Mouse (Mus musculus): ENCODE data around the gene Dnaja1.

The Dnaja1 gene

DNA sequence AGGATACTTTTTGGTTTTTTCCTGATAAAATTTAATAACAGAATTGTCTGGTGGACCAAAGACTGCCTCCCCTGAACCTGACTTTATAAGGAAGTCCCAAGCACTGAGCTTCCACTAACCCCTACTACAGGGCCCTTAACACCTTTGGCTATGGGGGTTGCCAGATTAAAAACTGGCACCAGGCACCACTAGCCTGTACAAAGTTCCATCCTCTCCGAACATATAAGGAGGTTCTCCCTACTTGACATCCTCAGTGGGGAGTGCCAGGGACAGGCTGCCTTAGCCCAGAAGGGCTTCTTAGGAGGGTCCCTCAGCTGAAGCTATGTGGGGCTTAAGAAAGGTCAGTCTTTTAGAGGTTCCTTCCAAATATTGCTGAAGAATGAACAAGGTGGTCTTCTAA is 13.4 kb downstream of the Dnaja1 start:
- no peak for DNase-seq (ENCODE audit: low spot score in 2 of 2)

DNA sequence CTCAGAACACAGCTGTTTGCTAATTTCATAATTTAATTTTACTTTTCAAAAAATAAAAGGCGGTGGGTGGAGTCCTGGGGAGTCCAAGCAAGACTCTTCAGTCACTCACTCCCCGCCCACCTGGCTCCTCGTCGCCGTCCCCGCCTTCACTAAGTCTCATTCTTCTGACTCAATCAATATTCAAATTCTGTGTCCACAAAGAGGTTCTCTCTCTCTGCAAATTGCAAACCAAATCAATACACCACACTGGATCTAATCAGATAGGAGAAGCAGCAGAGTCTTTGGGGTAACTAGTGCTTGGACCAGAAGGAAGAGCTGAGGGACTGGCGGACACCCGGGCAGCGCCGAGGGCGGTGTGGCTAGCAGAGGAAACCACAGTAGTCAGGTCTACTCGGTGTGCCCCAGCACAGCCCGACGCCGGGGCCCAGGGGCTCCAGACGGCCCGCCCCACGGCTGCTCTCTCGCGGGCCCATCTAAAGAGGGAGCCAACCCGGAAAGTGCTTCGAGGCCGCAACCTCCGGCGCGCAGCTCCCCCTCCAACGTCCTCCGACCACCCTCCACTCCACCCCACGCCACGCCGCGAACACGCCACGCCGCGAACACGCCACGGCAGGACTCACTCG is 35.3 kb downstream of the Dnaja1 start:
- no peak for DNase-seq (ENCODE audit: low spot score in 2 of 2)

DNA sequence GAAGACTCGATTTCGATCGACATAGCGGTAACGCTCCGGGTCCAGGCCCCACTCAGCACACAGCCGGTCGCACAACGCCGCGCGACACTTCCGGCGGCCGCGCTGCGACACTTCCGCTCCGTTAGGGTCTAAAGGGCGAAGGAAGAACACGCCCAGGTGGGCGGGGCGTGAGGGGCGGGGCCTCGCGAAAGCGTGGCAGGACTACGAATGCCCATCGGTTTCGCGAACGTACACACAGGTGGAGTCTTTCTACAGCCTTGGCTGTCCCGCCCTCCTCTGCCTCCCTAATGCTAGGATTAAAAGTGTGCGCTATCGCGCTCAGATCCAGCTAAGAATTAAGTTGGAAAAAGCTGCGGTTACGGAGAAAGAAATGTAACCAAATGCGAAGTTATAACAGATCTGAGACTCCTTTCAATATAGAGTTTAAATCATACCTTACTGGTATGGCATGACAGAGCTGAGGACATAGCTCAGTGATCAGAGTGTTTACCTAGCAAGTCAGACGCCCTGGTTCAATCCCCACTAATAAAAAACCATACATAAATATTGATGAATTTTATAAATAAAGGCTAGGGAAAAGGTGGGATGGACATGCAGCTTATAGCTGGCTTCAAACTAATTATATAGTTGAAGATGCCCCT is 36.0 kb downstream of the Dnaja1 start, which contains the start of gene Smu1:
Gene Smu1 (minus strand): TSS at position 144 of the 641 bp plus-strand sequence.
- peak; percentile 94 to 97 for DNase-seq (ENCODE audit: low spot score in 2 of 2)

DNA sequence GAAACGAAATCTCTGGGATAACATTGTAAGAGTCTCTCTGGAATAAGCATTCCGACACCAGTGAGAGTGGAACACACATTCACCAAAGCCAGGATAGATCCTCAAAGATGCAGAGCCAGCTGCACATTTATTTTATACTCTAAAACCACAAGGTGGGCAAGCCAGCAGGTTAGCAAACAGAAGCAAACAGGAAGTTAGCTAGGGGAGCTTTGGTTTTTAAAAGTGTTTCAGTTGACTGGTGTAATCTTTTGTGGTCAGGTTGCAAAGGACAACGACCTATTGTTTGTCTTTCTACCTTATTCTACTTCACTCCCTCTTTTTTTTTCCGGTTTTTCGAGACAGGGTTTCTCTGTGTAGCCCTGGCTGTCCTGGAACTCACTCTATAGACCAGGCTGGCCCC is 37.9 kb downstream of the Dnaja1 start:
- no peak for DNase-seq (ENCODE audit: low spot score in 2 of 2)

DNA sequence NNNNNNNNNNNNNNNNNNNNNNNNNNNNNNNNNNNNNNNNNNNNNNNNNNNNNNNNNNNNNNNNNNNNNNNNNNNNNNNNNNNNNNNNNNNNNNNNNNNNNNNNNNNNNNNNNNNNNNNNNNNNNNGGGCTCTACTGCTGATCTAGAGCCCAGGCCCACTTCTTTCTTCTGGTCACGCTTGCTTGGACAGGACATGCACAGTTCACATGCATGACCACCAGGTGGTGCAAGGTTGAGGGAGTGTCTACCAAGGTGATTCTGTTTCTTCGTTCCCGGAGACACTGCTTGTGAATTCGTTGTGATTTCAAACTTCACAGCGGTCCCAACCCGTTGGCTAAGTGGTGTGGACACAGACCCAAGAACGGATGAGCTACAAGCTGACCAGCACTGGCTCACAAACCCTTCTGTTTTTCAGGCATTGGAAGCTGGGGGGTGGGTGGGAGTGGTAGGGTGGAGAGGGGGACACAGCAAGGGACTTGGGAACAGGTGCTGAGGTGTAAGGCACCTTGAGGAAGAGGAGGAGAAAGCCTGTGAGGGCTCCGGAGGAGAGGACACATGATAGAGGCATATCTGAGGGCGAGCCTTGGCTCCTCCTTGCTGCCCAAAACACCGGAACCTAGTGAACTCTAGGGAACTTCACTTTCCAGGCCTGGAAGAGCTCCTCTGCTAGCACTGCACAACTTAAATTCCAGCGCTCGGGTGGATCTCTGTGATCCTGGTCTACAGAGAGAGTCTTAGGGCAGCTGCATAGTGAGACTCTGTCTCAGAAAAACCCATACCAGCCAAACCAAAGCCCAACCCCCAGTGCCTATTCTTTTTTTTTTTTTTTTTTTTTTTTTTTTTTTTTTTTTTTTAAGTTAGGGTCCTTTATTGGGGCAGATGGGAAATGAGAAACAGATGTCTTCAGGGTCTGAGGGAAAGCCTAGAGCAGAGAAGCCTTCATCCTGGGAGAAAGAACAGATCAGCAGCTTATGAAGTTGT is 52.6 kb downstream of the Dnaja1 start:
- peak; percentile 62 to 82 for DNase-seq (ENCODE audit: low spot score in 2 of 2)

DNA sequence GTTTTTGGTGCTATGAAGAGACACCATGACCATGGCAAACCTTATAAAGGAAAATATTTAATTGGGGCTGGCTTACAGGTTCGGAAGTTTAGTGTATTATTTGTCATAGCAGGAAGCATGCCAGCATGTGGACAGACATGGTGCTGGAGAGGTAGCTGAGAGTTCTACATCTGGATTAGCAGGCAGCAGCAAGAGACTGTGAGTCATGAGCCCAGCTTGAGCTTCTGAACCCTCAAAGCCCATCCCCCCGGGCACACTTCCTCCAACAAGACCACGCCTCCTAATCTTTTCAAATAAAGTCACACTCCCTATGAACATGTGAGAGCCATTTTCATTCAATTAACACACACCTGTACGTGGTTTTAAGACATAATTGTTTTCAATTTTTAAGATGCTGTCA is 54.5 kb downstream of the Dnaja1 start:
- no peak for DNase-seq (ENCODE audit: low spot score in 2 of 2)

DNA sequence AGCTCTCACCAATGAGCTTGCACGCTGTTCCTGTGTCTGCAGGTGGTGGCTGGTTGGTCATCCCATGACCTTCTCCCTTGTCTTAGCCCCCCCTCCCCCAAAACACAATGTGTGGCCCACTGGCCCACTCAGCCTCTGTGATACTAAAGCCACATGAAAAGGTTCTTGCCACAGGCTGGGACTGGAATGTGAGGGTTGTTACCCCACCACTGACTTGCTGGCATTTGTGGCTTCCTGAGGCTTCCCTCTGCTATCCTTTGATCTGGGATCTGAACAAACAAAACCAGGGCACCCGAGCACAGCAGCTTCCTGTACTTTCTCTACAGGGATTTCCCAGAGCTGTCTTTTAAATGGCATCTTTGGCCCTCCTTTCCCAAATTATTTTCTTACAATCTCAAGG is 55.2 kb downstream of the Dnaja1 start:
- no peak for DNase-seq (ENCODE audit: low spot score in 2 of 2)

DNA sequence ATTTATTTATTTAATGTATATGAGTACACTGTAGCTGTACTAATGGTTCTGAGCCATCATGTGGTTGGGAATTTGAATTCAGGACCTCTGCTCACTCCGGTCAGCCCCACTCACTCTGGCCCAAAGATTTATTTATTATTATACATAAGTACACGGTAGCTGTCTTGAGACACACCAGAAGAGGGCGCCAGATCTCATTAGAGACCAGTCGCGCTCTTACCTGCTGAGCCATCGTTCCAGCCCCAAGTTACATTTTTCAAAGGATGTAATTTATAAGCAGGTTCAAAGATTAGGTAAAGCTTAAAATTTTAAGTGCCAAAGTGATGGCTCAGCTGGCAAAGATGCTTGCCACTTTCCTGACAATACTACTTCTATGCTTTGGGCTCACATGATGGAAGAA is 56.7 kb downstream of the Dnaja1 start:
- no peak for DNase-seq (ENCODE audit: low spot score in 2 of 2)

DNA sequence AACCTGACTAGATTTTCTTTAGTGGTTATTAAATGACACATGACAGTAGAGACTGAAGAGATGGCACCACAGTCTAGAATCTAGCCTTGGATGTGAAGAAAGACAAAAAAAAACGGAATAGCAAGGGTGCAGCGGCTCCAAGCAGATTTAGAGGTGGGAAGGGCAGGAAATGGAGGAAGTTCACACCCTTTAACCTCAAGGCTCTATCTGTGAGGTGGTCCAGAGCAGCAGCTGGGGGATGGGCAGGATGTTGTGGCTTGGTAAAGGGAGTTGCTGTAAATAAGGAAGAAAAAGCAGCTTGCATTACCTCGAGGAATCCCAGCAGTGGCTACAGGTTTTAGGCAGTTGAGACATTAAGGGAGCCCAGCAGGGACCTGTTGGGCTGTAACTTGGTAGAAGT is 59.2 kb downstream of the Dnaja1 start:
- peak; percentile 59 to 60 for DNase-seq (ENCODE audit: low spot score in 2 of 2)

DNA sequence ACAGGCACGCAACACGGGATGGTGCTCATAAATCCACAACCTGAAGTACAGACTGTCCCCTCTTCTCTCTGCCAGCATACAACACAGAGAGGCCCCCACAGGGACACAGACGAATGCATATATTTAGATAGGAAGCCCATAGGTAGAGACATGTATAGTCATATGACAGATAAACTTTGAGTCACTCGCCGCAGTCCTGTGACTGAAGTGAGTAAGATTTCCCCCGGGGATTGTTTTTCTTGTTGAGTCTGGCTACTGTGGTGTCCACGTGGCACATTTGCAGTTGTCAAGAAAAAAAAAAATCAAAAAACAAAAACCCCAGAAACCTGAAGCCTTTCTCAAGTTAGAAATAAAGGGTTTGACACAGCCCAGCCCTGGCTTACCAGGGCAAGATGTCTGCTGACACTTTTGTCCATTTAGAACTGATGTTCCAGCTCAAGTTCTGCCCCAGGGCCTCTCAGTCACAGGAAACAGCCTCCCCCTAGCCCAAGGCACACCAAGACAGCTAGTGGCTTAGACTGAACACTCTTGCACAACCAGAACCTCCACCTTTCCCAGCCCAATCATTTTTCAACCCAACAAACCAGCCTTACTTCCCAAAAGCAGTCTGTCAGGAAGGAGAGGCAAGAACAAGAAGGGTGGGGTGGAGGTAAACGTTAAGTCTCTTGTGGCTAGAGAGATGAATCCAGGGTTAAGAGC is 60.0 kb downstream of the Dnaja1 start:
- no peak for DNase-seq (ENCODE audit: low spot score in 2 of 2)

DNA sequence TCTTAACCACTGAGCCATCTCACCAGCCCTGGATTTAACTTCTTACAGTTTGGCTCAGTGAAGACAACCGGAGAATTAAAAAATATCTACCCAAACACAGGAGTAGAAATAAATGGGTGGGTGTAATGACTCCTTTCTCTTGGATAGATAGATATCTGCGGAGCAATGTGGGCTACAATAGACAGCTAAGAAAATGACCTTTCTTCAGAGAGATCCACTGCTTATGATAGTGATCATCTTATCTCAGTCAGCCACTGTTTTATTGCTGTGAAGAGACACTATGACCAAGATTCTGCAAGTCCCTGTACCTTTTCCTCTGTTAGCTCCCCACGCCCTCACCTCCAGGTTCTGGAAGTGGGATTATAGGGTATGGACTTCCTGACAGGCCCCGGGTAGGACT is 61.1 kb downstream of the Dnaja1 start:
- DNase-seq (ENCODE audit: low spot score in 2 of 2): no peak

DNA sequence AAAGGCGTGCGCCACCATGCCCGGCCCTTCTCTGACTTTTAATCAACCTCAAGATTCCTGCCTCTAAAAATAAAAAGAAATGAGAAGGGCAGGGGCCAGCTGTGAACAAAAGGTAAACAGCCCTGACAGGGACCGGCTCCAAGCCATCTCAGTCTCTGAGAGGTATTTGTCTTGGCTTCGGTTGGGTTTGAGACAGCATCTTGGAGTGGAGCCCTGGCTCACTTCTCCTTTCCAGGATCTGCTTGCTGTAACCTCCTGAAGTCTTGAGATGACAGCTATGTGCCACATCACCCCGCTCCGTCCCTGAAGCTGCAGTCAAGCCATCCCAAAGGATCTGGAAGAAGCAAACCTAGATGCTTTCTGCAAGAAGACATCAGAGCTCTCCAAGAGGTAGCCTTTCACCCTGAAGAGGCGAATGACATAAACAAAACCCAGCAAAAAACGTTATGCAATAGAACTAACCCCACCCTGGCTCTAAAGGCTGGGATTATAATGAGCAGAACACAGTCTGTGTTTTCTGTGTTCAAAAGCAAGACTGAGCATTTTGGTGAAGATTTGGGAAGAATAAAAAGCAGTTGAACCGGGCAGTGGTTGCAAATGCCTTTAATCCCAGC is 62.7 kb downstream of the Dnaja1 start:
- DNase-seq (ENCODE audit: low spot score in 2 of 2): no peak

DNA sequence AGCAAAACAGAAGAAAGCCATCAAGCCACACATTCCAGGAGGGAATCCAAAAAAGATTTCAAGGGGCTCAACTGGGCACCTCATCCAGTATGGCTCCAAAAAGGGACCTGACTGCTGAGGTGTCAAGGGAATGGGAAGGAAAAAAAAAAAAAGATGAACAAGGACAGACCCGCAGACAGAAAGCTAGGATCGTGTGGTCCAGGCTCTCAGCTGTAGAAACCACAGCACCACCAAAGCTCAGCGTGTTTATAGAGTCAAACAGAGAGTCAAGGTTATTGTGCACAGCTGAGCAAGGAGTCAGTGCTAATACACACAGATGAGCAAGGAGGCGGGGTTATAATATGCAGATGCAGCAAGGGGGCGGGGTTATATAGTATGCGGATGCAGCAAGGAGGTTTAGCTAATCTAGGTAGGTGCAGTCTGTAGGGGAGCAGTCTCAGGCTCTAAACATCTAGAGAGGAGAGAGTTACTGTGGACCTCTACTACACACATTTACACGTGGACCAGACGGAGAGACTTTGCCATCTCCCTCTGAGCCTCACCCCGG is 63.7 kb downstream of the Dnaja1 start:
- no peak for DNase-seq (ENCODE audit: low spot score in 2 of 2)

DNA sequence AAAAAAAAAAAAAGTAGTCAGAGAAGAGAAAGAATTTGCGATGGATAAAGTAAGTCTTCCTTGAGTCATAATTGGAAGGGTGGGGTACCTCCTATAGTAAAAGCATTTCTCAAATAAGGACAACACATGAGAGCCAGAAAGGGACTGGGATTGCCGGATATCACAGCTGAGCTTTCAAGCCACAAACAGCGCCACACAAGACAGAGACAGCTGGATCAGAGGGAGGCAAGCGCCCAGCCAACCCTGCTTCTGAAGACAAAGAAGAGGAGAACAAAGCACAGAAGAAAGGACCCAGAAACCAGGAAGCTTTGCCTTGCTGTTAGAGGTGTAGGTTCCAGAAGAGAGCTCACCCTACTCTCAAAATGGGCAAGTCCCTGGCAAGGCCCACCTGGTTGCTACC is 64.6 kb downstream of the Dnaja1 start:
- DNase-seq (ENCODE audit: low spot score in 2 of 2): no peak

Measured in thymus, postnatal 10 days (tissue).